Mouse (Mus musculus): Measurements from ENCODE around the gene Abr. TPM values are rescaled to one million over a fixed set of nuclear protein-coding genes. Genes with fewer than 3 reads are reported as not detected.

Abr gene
- polyA plus RNA-seq, 1 experiment: 81.3 TPM

GRCm38 (mm10) chr11:76536576-76537354 is 85.3 kb downstream of the Abr start:
- TF ChIP-seq CEBPB (IDR thresholded peaks at IDR 0.05; ENCODE audit: insufficient read depth, poor library complexity, severe bottlenecking) (no peak), MAX (IDR thresholded peaks at IDR 0.05; ENCODE audit: low read depth) (no peak), E2F4 (IDR thresholded peaks at IDR 0.05; ENCODE audit: insufficient read depth) (no peak), REST (IDR thresholded peaks at IDR 0.05; ENCODE audit: insufficient read depth, insufficient read length) (no peak), POLR2A (IDR thresholded peaks at IDR 0.05; ENCODE audit: insufficient read length, low read depth) (no peak), TCF3 (IDR thresholded peaks at IDR 0.05; ENCODE audit: insufficient read length, low read depth) (no peak), SRF (IDR thresholded peaks at IDR 0.05; ENCODE audit: control insufficient read depth, insufficient read length, low read depth) (no peak), MYOD1 (IDR thresholded peaks at IDR 0.05; ENCODE audit: control insufficient read depth in 1 of 3, insufficient read length in 2 of 3, low read depth in 2 of 3) (no peak), MYOG (IDR thresholded peaks at IDR 0.05; ENCODE audit: control insufficient read depth in 1 of 3, insufficient read depth in 1 of 3, insufficient read length in 2 of 3, low read depth in 2 of 3) (no peak), POLR2AphosphoS2 (IDR thresholded peaks at IDR 0.05; ENCODE audit: insufficient read length, low read depth) (no peak), USF1 (IDR thresholded peaks at IDR 0.05; ENCODE audit: low read depth) (no peak), TCF12 (IDR thresholded peaks at IDR 0.05; ENCODE audit: insufficient read depth, poor library complexity, severe bottlenecking) (no peak)
- H3K36me3 ChIP-seq (ENCODE audit: control insufficient read depth, insufficient read depth): no peaks in the 10 kb centered on the region
- H3ac ChIP-seq (ENCODE audit: control insufficient read depth, insufficient read length): no peak overlapping the region
- H3K4me2 ChIP-seq (ENCODE audit: low read depth): no peak overlapping the region
- H3K4me3 ChIP-seq: no peak overlapping the region
- no peaks in the 10 kb centered on the region for H3K27me3 ChIP-seq (ENCODE audit: control insufficient read depth, insufficient read depth, insufficient read length)
- H3K79me2 ChIP-seq (ENCODE audit: control insufficient read depth, insufficient read depth): no peaks in the 10 kb centered on the region

- H3ac ChIP-seq (ENCODE audit: control insufficient read depth, insufficient read length): no peak overlapping the region
- no peaks in the 10 kb centered on the region for H3K79me2 ChIP-seq (ENCODE audit: control insufficient read depth, insufficient read depth)
- no peaks in the 10 kb centered on the region for H3K27me3 ChIP-seq (ENCODE audit: control insufficient read depth, insufficient read depth, insufficient read length)
- no peaks in the 10 kb centered on the region for H3K36me3 ChIP-seq (ENCODE audit: control insufficient read depth, insufficient read depth)
- TF ChIP-seq POLR2A (IDR thresholded peaks at IDR 0.05; ENCODE audit: insufficient read length, low read depth) (no peak), TCF3 (IDR thresholded peaks at IDR 0.05; ENCODE audit: insufficient read length, low read depth) (no peak), TCF12 (IDR thresholded peaks at IDR 0.05; ENCODE audit: insufficient read depth, poor library complexity, severe bottlenecking) (no peak), E2F4 (IDR thresholded peaks at IDR 0.05; ENCODE audit: insufficient read depth) (no peak), MAX (IDR thresholded peaks at IDR 0.05; ENCODE audit: low read depth) (no peak), REST (IDR thresholded peaks at IDR 0.05; ENCODE audit: insufficient read depth, insufficient read length) (no peak), USF1 (IDR thresholded peaks at IDR 0.05; ENCODE audit: low read depth) (no peak), SRF (IDR thresholded peaks at IDR 0.05; ENCODE audit: control insufficient read depth, insufficient read length, low read depth) (no peak), MYOD1 (IDR thresholded peaks at IDR 0.05; ENCODE audit: control insufficient read depth in 1 of 3, insufficient read length in 2 of 3, low read depth in 2 of 3) (no peak), POLR2AphosphoS2 (IDR thresholded peaks at IDR 0.05; ENCODE audit: insufficient read length, low read depth) (no peak), CEBPB (IDR thresholded peaks at IDR 0.05; ENCODE audit: insufficient read depth, poor library complexity, severe bottlenecking) (no peak), MYOG (IDR thresholded peaks at IDR 0.05; ENCODE audit: control insufficient read depth in 1 of 3, insufficient read depth in 1 of 3, insufficient read length in 2 of 3, low read depth in 2 of 3) (no peak)
- H3K4me2 ChIP-seq (ENCODE audit: low read depth): no peak overlapping the region
- H3K4me3 ChIP-seq: no peak overlapping the region
These were observed 90.1 kb downstream of the Abr start for GRCm38 (mm10) chr11:76532001-76532400.

GRCm38 (mm10) chr11:76530966-76531678 is 91.0 kb downstream of the Abr start:
- TF ChIP-seq MAX (IDR thresholded peaks at IDR 0.05; ENCODE audit: low read depth) (no peak), CEBPB (IDR thresholded peaks at IDR 0.05; ENCODE audit: insufficient read depth, poor library complexity, severe bottlenecking) (peak; percentile 70), TCF3 (IDR thresholded peaks at IDR 0.05; ENCODE audit: insufficient read length, low read depth) (no peak)
- Histone ChIP-seq H3K36me3 (ENCODE audit: control insufficient read depth, insufficient read depth) (no peaks in the 10 kb centered on the region), H3K4me3 (no peak overlapping the region), H3K79me2 (ENCODE audit: control insufficient read depth, insufficient read depth) (no peaks in the 10 kb centered on the region), H3K27me3 (ENCODE audit: control insufficient read depth, insufficient read depth, insufficient read length) (no peaks in the 10 kb centered on the region), H3ac (ENCODE audit: control insufficient read depth, insufficient read length) (no peak overlapping the region), H3K4me2 (ENCODE audit: low read depth) (peak overlapping the region; percentile 5)

- TF ChIP-seq USF1 (IDR thresholded peaks at IDR 0.05; ENCODE audit: low read depth) (no peak), MYOG (IDR thresholded peaks at IDR 0.05; ENCODE audit: control insufficient read depth in 1 of 3, insufficient read depth in 1 of 3, insufficient read length in 2 of 3, low read depth in 2 of 3) (peak in 2 of 3 experiments; percentile 20 to 62), MYOD1 (IDR thresholded peaks at IDR 0.05; ENCODE audit: control insufficient read depth in 1 of 3, insufficient read length in 2 of 3, low read depth in 2 of 3) (peak in 1 of 3 experiments; percentile 52), POLR2A (IDR thresholded peaks at IDR 0.05; ENCODE audit: insufficient read length, low read depth) (no peak)
- Histone ChIP-seq H3K36me3 (ENCODE audit: control insufficient read depth, insufficient read depth) (no peaks in the 10 kb centered on the region), H3K4me3 (no peak overlapping the region), H3K79me2 (ENCODE audit: control insufficient read depth, insufficient read depth) (no peaks in the 10 kb centered on the region), H3K27me3 (ENCODE audit: control insufficient read depth, insufficient read depth, insufficient read length) (no peaks in the 10 kb centered on the region), H3K4me2 (ENCODE audit: low read depth) (peak overlapping the region; percentile 52), H3ac (ENCODE audit: control insufficient read depth, insufficient read length) (no peak overlapping the region)
These were observed 91.8 kb downstream of the Abr start for GRCm38 (mm10) chr11:76530168-76530935.
